ENCODE assay signal across 11 mouse cellular contexts in genomic region chr2:74732513-74733316, GRCm38 (mm10). TPM values are rescaled to one million over a fixed set of nuclear protein-coding genes. Genes with fewer than 3 reads are reported as not detected.
DNase-seq lines count a peak whose midpoint lies in the region; ATAC-seq lines count a peak whose summit lies in the region.
"Had no signal": no experiment of that assay in that cellular context is flagged by ENCODE, and none has a peak within 500 bp of the region (broad histone marks: within the 10 kb centered on the region; RNA-seq: fewer than 3 reads in every experiment).

No protein-coding gene starts in this region.

- peaks cover 59% of the 10 kb centered on the region for H3K4me1 ChIP-seq in kidney, embryonic 14.5 days (ENCODE audit: control insufficient read depth, insufficient read depth, low read length)
- H3K4me1 ChIP-seq in embryonic facial prominence, embryonic 11.5 days (ENCODE audit: control insufficient read depth, insufficient read depth, low read length), result no peaks in the 10 kb centered on the region
- peaks cover 10% of the 10 kb centered on the region for H3K4me1 ChIP-seq in hindbrain, embryonic 15.5 days (replicated peaks)
- H3K4me1 ChIP-seq in neural tube, embryonic 12.5 days, result peaks cover 88% of the 10 kb centered on the region

- peaks cover 2% of the 10 kb centered on the region; the same call in 1 of the 2 replicates for H3K27me3 ChIP-seq in kidney, embryonic 14.5 days (ENCODE audit: control insufficient read depth, insufficient read depth, low read length)
- peaks cover 93% of the 10 kb centered on the region for H3K27me3 ChIP-seq in embryonic facial prominence, embryonic 11.5 days (ENCODE audit: control insufficient read depth, insufficient read depth, low read length)
- peaks cover 47% of the 10 kb centered on the region for H3K27me3 ChIP-seq in hindbrain, embryonic 15.5 days
- H3K27me3 ChIP-seq in neural tube, embryonic 12.5 days (replicated peaks), result no peaks in the 10 kb centered on the region

- H3K9ac ChIP-seq in kidney, embryonic 14.5 days (ENCODE audit: low read depth, low read length), result peak overlapping the region; percentile 67
- H3K9ac ChIP-seq in embryonic facial prominence, embryonic 11.5 days (replicated peaks; ENCODE audit: low read length), result no peak overlapping the region
- peak overlapping the region; percentile 53 for H3K9ac ChIP-seq in hindbrain, embryonic 15.5 days
- peak overlapping the region; percentile 92 for H3K9ac ChIP-seq in neural tube, embryonic 12.5 days
- H3K9ac ChIP-seq: midbrain, embryonic 15.5 days had no signal

- no peak for ATAC-seq in kidney, embryonic 14.5 days (ENCODE audit: low FRiP score, low TSS enrichment)
- ATAC-seq in embryonic facial prominence, embryonic 11.5 days (replicated peaks; ENCODE audit: insufficient number of reproducible peaks, low FRiP score, low TSS enrichment, low read depth), result no peak
- no peak for ATAC-seq in hindbrain, embryonic 15.5 days (ENCODE audit: low FRiP score, low read depth)
- ATAC-seq in neural tube, embryonic 12.5 days (ENCODE audit: low FRiP score, low read depth), result no peak
- ATAC-seq: midbrain, embryonic 15.5 days had no signal

- peaks cover 12% of the 10 kb centered on the region for H3K36me3 ChIP-seq in kidney, embryonic 14.5 days (ENCODE audit: control insufficient read depth, insufficient read depth, low read length)
- H3K36me3 ChIP-seq in embryonic facial prominence, embryonic 11.5 days (replicated peaks; ENCODE audit: control insufficient read depth, insufficient read depth, low read depth, low read length), result no peaks in the 10 kb centered on the region
- H3K36me3 ChIP-seq in hindbrain, embryonic 15.5 days, result no peaks in the 10 kb centered on the region
- peaks cover 28% of the 10 kb centered on the region for H3K36me3 ChIP-seq in neural tube, embryonic 12.5 days
- H3K36me3 ChIP-seq: midbrain, embryonic 15.5 days had no signal

- H3K4me3 ChIP-seq in kidney, embryonic 14.5 days (ENCODE audit: low read length), result peak overlapping the region; percentile 41
- H3K4me3 ChIP-seq in embryonic facial prominence, embryonic 11.5 days (ENCODE audit: low read depth, low read length), result no peak overlapping the region
- peak overlapping the region; percentile 43 for H3K4me3 ChIP-seq in hindbrain, embryonic 15.5 days
- H3K4me3 ChIP-seq in neural tube, embryonic 12.5 days, result peak overlapping the region; percentile 31
- H3K4me3 ChIP-seq: midbrain, embryonic 15.5 days had no signal

- 1% methylated on average over 52 of the region's 52 CpGs for WGBS in kidney, embryonic 14.5 days
- WGBS in embryonic facial prominence, embryonic 11.5 days, result under 1% methylated on average over 52 of the region's 52 CpGs
- 1% methylated on average over 52 of the region's 52 CpGs for WGBS in hindbrain, embryonic 15.5 days
- under 1% methylated on average over 52 of the region's 52 CpGs for WGBS in neural tube, embryonic 12.5 days

- H3K9me3 ChIP-seq in kidney, embryonic 14.5 days (ENCODE audit: control insufficient read depth, low read length), result no peaks in the 10 kb centered on the region
- H3K9me3 ChIP-seq in embryonic facial prominence, embryonic 11.5 days (replicated peaks; ENCODE audit: control insufficient read depth, low read length), result no peaks in the 10 kb centered on the region
- no peaks in the 10 kb centered on the region for H3K9me3 ChIP-seq in hindbrain, embryonic 15.5 days
- H3K9me3 ChIP-seq in neural tube, embryonic 12.5 days, result no peaks in the 10 kb centered on the region
- H3K9me3 ChIP-seq: midbrain, embryonic 15.5 days had no signal

- no peak for DNase-seq in kidney, adult 9 months
- DNase-seq in embryonic facial prominence, embryonic 11.5 days (ENCODE audit: low spot score), result peak; percentile 24
- no peak for DNase-seq in cerebellum, postnatal 36 days
- no peak for DNase-seq in lung, postnatal 25 days (ENCODE audit: low spot score)
- DNase-seq: heart, postnatal 4 days; right cerebral cortex, postnatal 25 days; thymus, postnatal 4 days had no signal

- peak overlapping the region; percentile 88 for H3K27ac ChIP-seq in kidney, embryonic 14.5 days (ENCODE audit: low read depth, low read length)
- no peak overlapping the region for H3K27ac ChIP-seq in embryonic facial prominence, embryonic 11.5 days (replicated peaks; ENCODE audit: low read depth, low read length)
- peak overlapping the region; percentile 91 for H3K27ac ChIP-seq in hindbrain, embryonic 15.5 days (replicated peaks)
- H3K27ac ChIP-seq in neural tube, embryonic 12.5 days, result peak overlapping the region; percentile 99
- H3K27ac ChIP-seq: midbrain, embryonic 15.5 days had no signal

- peak overlapping the region; percentile 74 for H3K4me2 ChIP-seq in kidney, embryonic 14.5 days (replicated peaks; ENCODE audit: low read depth, low read length)
- H3K4me2 ChIP-seq in embryonic facial prominence, embryonic 11.5 days (ENCODE audit: low read depth, low read length), result no peak overlapping the region; the same call in 1 of the 2 replicates
- peak overlapping the region; percentile 57 for H3K4me2 ChIP-seq in hindbrain, embryonic 15.5 days
- H3K4me2 ChIP-seq in neural tube, embryonic 12.5 days (replicated peaks), result peak overlapping the region; percentile 96
- H3K4me2 ChIP-seq: midbrain, embryonic 15.5 days had no signal

RNA-seq across cellular contexts. Expression of gene Gm28230, which starts 6.2 kb away (rescaled TPM):
- polyA plus RNA-seq in kidney, embryonic 14.5 days (2014; fragmentation: Nextera tagmentation; extraction: Ambion mirVana), result 2.3 and 4.0 TPM in 2 replicates
- not detected in 2 replicates for polyA plus RNA-seq in embryonic facial prominence, embryonic 11.5 days (2014; fragmentation: Nextera tagmentation; extraction: Ambion mirVana)
- 0.87 and 1.6 TPM in 2 replicates for polyA plus RNA-seq in hindbrain, embryonic 15.5 days (2015; fragmentation: Nextera tagmentation; extraction: Ambion mirVana)
- 6.9 and 9.1 TPM in 2 replicates for polyA plus RNA-seq in neural tube, embryonic 12.5 days (2016; fragmentation: Nextera tagmentation; extraction: Ambion mirVana)
- polyA plus RNA-seq: midbrain, embryonic 15.5 days had no signal

RNA-seq across cellular contexts. Expression of gene Hoxd4, which starts 21.0 kb away (rescaled TPM):
- polyA plus RNA-seq in kidney, embryonic 14.5 days (2014; fragmentation: Nextera tagmentation; extraction: Ambion mirVana), result 6.3 and 18.7 TPM in 2 replicates
- polyA plus RNA-seq in embryonic facial prominence, embryonic 11.5 days (2014; fragmentation: Nextera tagmentation; extraction: Ambion mirVana), result 0.18 TPM in 1 of 2 replicates, not detected in the other
- polyA plus RNA-seq in hindbrain, embryonic 15.5 days (2015; fragmentation: Nextera tagmentation; extraction: Ambion mirVana), result 2.7 and 3.3 TPM in 2 replicates
- polyA plus RNA-seq in neural tube, embryonic 12.5 days (2016; fragmentation: Nextera tagmentation; extraction: Ambion mirVana), result 14.2 and 16.0 TPM in 2 replicates
- polyA plus RNA-seq: midbrain, embryonic 15.5 days had no signal

RNA-seq across cellular contexts. Expression of gene Hoxd3, which starts 21.0 kb away (rescaled TPM):
- polyA plus RNA-seq in kidney, embryonic 14.5 days (2014; fragmentation: Nextera tagmentation; extraction: Ambion mirVana), result 12.3 and 12.6 TPM in 2 replicates
- 2.7 and 2.9 TPM in 2 replicates for polyA plus RNA-seq in embryonic facial prominence, embryonic 11.5 days (2014; fragmentation: Nextera tagmentation; extraction: Ambion mirVana)
- 49.4 and 51.8 TPM in 2 replicates for polyA plus RNA-seq in hindbrain, embryonic 15.5 days (2015; fragmentation: Nextera tagmentation; extraction: Ambion mirVana)
- 55.9 and 68.9 TPM in 2 replicates for polyA plus RNA-seq in neural tube, embryonic 12.5 days (2016; fragmentation: Nextera tagmentation; extraction: Ambion mirVana)

RNA-seq across cellular contexts. Expression of gene Hoxd8, which starts 28.3 kb away (rescaled TPM):
- 45.0 and 45.2 TPM in 2 replicates for polyA plus RNA-seq in kidney, embryonic 14.5 days (2014; fragmentation: Nextera tagmentation; extraction: Ambion mirVana)
- polyA plus RNA-seq in embryonic facial prominence, embryonic 11.5 days (2014; fragmentation: Nextera tagmentation; extraction: Ambion mirVana), result 0.18 and 0.71 TPM in 2 replicates
- polyA plus RNA-seq in hindbrain, embryonic 15.5 days (2015; fragmentation: Nextera tagmentation; extraction: Ambion mirVana), result 0.73 and 1.3 TPM in 2 replicates
- 20.8 and 21.4 TPM in 2 replicates for polyA plus RNA-seq in neural tube, embryonic 12.5 days (2016; fragmentation: Nextera tagmentation; extraction: Ambion mirVana)

RNA-seq across cellular contexts. Expression of gene Hoxd1, which starts 30.1 kb away (rescaled TPM):
- polyA plus RNA-seq in kidney, embryonic 14.5 days (2014; fragmentation: Nextera tagmentation; extraction: Ambion mirVana), result 1.8 and 1.9 TPM in 2 replicates
- polyA plus RNA-seq in embryonic facial prominence, embryonic 11.5 days (2014; fragmentation: Nextera tagmentation; extraction: Ambion mirVana), result 0.47 and 0.80 TPM in 2 replicates
- 1.2 and 2.4 TPM in 2 replicates for polyA plus RNA-seq in hindbrain, embryonic 15.5 days (2015; fragmentation: Nextera tagmentation; extraction: Ambion mirVana)
- polyA plus RNA-seq in neural tube, embryonic 12.5 days (2016; fragmentation: Nextera tagmentation; extraction: Ambion mirVana), result 6.8 and 7.8 TPM in 2 replicates
- polyA plus RNA-seq: midbrain, embryonic 15.5 days had no signal
